Mouse (Mus musculus) C2C12 (cell line): ENCODE results near the gene Cnr1.

ENCODE experiments used
- CTCF ChIP-seq: IDR thresholded peaks from one replicate; pipeline ENCODE4 v1.5.1; 2011; ENCODE audit not compliant: control insufficient read depth, insufficient read depth, insufficient read length
- MAX ChIP-seq: IDR thresholded peaks from one replicate; pipeline ENCODE4 v1.6.1; 2011; ENCODE audit warnings: mild to moderate bottlenecking, control low read depth

GRCm38 (mm10) chr4:33988466-33989089, 64.2 kb downstream of the Cnr1 start:
- TF ChIP-seq CTCF (no peak), MAX (no peak)
